Mouse (Mus musculus): ENCODE results near the gene Gm20388. TPM values are rescaled to one million over a fixed set of nuclear protein-coding genes. Genes with fewer than 3 reads are reported as not detected.
"Not testable (repeated sequence)": the region's sequence is repeated elsewhere in the genome, so short reads cannot be mapped to it uniquely, and the experiment has no call there.

Gm20388 gene
- polyA plus RNA-seq, 1 experiment from 2014 or later, result not detected

DNA sequence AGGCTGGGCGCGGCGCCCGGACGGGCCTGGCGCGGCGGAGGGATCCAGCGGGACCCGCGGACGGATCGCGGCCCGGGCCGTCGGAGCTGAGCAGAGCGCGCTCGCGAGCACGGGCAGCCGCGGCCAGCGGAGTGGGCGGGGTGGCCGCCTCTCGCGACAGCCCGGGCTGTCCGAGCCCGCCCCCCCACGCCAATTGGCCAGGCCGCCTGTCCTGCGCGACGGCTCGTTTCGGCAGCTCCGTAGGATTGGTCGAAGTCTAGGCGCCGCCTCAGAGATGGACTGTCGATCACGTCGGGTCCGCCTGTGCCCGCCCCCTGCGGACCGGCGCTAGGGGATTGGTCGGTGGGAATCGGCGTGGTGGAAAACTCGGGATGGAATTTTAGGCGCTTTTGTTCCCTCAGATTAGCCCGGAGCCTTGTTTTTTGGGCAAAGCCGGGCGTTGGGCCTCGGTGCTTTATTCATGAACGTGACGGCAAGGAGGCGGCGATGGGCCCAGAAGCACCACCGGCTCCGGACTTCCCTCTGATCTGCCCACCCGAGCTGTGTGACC, 1742.2 kb downstream of the Gm20388 start, which contains the start of gene Zcchc14:
Gene Zcchc14, minus strand, starts transcription at position 128 of the 550 bp plus-strand sequence.
- under 1% methylated on average over 67 of the region's 67 CpGs for WGBS (ENCODE audit: insufficient replicate concordance)
- Histone ChIP-seq H3K4me3 (replicated peaks) (peak within 1 kb of the TSS; percentile 60), H3K27ac (no peak within 1 kb of the TSS), H3K4me1 (replicated peaks) (peaks cover 29% of the 10 kb centered on the region), H3K27me3 (peaks cover 77% of the 10 kb centered on the region), H3K4me2 (peak within 1 kb of the TSS; percentile 67), H3K36me3 (no peaks in the 10 kb centered on the region), H3K9me3 (replicated peaks) (no peaks in the 10 kb centered on the region), H3K9ac (peak within 1 kb of the TSS; percentile 65)
- ATAC-seq (ENCODE audit: low read depth) (peak; percentile 86), DNase-seq (peak; percentile 74)

- Histone ChIP-seq H3K9ac (peak overlapping the region; percentile 47), H3K4me3 (replicated peaks) (peak overlapping the region; percentile 60), H3K27me3 (peaks cover 76% of the 10 kb centered on the region), H3K9me3 (replicated peaks) (no peaks in the 10 kb centered on the region), H3K27ac (no peak overlapping the region), H3K4me1 (replicated peaks) (peaks cover 25% of the 10 kb centered on the region), H3K4me2 (peak overlapping the region; percentile 58), H3K36me3 (no peaks in the 10 kb centered on the region)
- ATAC-seq (ENCODE audit: low read depth) (no peak; the same call in 1 of the 2 replicates), DNase-seq (no peak)
- 8% methylated on average over 31 of the region's 31 CpGs for WGBS (ENCODE audit: insufficient replicate concordance)
These were observed 1742.8 kb downstream of the Gm20388 start for GRCm38 (mm10) chr8:121653340-121654019.

- ATAC-seq (ENCODE audit: low read depth) (no peak), DNase-seq (no peak)
- no peak overlapping the region for H3K4me3 ChIP-seq (replicated peaks)
- no peak overlapping the region for H3K27ac ChIP-seq
- WGBS (ENCODE audit: insufficient replicate concordance), result 58% methylated on average over 4 of the region's 4 CpGs
- H3K27me3 ChIP-seq, result peaks cover 74% of the 10 kb centered on the region
- no peak overlapping the region for H3K4me2 ChIP-seq
- H3K9me3 ChIP-seq (replicated peaks), result no peaks in the 10 kb centered on the region
- peaks cover 25% of the 10 kb centered on the region for H3K4me1 ChIP-seq (replicated peaks)
- H3K9ac ChIP-seq, result no peak overlapping the region
- no peaks in the 10 kb centered on the region for H3K36me3 ChIP-seq
These were observed 1743.5 kb downstream of the Gm20388 start for GRCm38 (mm10) chr8:121654131-121654530.

DNA sequence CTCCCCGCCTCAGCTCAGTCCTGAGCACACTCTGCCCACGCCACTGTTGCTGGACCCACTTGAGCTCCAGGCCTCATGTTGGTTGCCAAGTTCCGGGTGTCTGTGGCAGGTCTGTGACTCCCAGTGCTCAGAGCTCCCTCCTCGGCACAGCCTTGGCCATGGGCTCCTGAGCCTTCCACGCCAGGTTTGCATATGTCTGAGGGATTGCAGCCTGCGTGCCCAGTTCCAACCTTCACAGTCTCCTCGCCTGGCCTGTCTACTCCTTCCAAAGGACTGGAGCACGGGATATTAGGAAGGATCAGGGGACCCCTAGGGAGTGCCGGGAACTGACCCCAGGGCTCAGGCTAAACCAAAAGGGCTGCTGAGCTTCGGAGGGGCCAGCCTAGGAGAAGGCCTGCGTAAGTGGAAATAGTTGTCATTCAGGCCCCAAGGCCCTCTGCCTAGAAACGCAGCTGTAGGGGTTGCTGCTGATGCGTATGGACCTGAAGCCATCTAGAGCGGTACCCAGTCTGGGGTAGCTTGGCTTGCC, 1744.4 kb downstream of the Gm20388 start:
- WGBS (ENCODE audit: insufficient replicate concordance), result 64% methylated on average over 14 of the region's 14 CpGs
- ATAC-seq (ENCODE audit: low read depth) (no peak), DNase-seq (no peak)
- no peak overlapping the region for H3K9ac ChIP-seq
- no peak overlapping the region for H3K27ac ChIP-seq
- H3K36me3 ChIP-seq, result no peaks in the 10 kb centered on the region
- H3K4me3 ChIP-seq (replicated peaks), result no peak overlapping the region
- peaks cover 19% of the 10 kb centered on the region for H3K4me1 ChIP-seq (replicated peaks)
- no peak overlapping the region for H3K4me2 ChIP-seq
- H3K9me3 ChIP-seq (replicated peaks), result no peaks in the 10 kb centered on the region
- H3K27me3 ChIP-seq, result peaks cover 66% of the 10 kb centered on the region

DNA sequence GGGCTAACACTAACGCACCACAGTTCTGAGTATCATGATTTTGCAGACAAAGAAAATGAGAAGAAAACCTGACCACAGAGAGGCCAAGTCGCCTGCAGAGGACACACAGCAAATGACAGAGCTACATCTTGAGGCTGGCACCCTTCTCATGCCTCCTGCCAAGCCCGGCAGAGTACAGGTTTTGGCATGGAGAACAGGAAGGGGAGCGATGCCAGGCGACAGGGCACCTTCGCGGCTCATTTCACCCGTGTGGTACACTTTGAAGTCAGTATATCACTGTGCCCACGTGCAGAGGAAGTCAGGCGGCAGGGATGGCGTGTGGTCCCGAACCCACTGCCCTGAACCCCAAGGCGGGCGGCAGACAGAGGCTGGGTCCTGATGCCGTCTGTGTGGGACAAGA, 1750.0 kb downstream of the Gm20388 start:
- Histone ChIP-seq H3K4me3 (replicated peaks) (no peak overlapping the region), H3K9me3 (replicated peaks) (no peaks in the 10 kb centered on the region), H3K9ac (no peak overlapping the region), H3K4me2 (no peak overlapping the region), H3K36me3 (no peaks in the 10 kb centered on the region), H3K4me1 (replicated peaks) (peaks cover 3% of the 10 kb centered on the region; the same call in 1 of the 2 replicates), H3K27ac (no peak overlapping the region), H3K27me3 (peaks cover 45% of the 10 kb centered on the region)
- ATAC-seq (ENCODE audit: low read depth) (no peak), DNase-seq (no peak)
- 62% methylated on average over 15 of the region's 15 CpGs for WGBS (ENCODE audit: insufficient replicate concordance)

GRCm38 (mm10) chr8:121661631-121662357, 1751.2 kb downstream of the Gm20388 start:
- no peak overlapping the region for H3K4me2 ChIP-seq
- H3K27me3 ChIP-seq, result peaks cover 40% of the 10 kb centered on the region
- WGBS (ENCODE audit: insufficient replicate concordance), result 59% methylated on average over 18 of the region's 18 CpGs
- ATAC-seq (ENCODE audit: low read depth), result no peak
- no peak overlapping the region for H3K27ac ChIP-seq
- peaks cover 3% of the 10 kb centered on the region; the same call in 1 of the 2 replicates for H3K4me1 ChIP-seq (replicated peaks)
- H3K4me3 ChIP-seq (replicated peaks), result no peak overlapping the region
- H3K9me3 ChIP-seq (replicated peaks), result no peaks in the 10 kb centered on the region
- H3K9ac ChIP-seq, result no peak overlapping the region
- no peak for DNase-seq
- H3K36me3 ChIP-seq, result no peaks in the 10 kb centered on the region

DNA sequence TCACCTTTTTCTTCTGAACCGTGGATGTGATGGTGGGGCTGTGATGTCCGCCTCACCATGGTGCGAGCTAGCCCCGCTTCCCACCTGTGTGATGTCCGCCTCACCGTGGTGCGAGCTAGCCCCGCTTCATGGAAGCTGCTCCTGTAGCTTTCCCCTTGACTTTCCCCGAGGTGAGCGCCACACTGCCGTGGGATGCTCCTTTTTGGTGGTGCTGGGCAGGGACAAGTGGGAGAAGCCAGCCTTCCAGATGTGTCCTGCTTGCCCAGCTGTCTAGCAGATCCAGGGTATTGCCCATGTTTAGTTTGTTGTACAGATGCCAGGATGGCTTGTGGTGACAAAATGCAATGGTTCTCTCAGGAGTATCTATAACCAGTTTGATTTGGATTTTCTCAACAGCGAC, 1752.5 kb downstream of the Gm20388 start:
- peaks cover 3% of the 10 kb centered on the region; the same call in 1 of the 2 replicates for H3K4me1 ChIP-seq (replicated peaks)
- DNase-seq (no peak), ATAC-seq (ENCODE audit: low read depth) (no peak)
- WGBS (ENCODE audit: insufficient replicate concordance), result 86% methylated on average over 12 of the region's 12 CpGs
- no peaks in the 10 kb centered on the region for H3K9me3 ChIP-seq (replicated peaks)
- H3K4me2 ChIP-seq, result no peak overlapping the region
- no peak overlapping the region for H3K4me3 ChIP-seq (replicated peaks)
- no peaks in the 10 kb centered on the region for H3K36me3 ChIP-seq
- H3K9ac ChIP-seq, result no peak overlapping the region
- no peak overlapping the region for H3K27ac ChIP-seq
- H3K27me3 ChIP-seq, result peaks cover 40% of the 10 kb centered on the region

DNA sequence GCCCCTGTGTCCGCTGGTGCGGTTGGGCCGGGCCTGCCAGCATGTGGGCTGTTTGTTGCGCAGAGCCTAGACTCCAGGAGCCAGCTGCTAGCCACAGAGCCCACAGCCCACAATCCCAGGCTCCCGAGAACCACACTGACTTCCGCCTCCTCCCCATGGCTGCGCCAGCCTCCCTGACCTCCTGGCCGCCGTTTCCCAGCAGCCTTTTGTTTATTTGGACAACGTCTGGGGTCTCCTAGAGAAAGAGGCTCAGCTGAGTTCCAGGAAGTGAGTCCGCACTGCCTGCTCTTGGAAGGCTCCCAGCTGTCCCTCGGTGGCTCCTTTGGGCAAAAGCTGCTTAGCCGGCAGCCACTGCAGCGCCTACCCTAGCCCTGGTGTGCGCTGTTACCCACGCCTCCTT, 1754.7 kb downstream of the Gm20388 start:
- peak overlapping the region; percentile 40 for H3K4me2 ChIP-seq
- H3K27me3 ChIP-seq, result peaks cover 56% of the 10 kb centered on the region
- WGBS (ENCODE audit: insufficient replicate concordance), result 4% methylated on average over 16 of the region's 16 CpGs
- no peaks in the 10 kb centered on the region for H3K9me3 ChIP-seq (replicated peaks)
- no peak for DNase-seq
- peaks cover 3% of the 10 kb centered on the region; the same call in 1 of the 2 replicates for H3K4me1 ChIP-seq (replicated peaks)
- H3K36me3 ChIP-seq, result no peaks in the 10 kb centered on the region
- ATAC-seq (ENCODE audit: low read depth), result no peak
- no peak overlapping the region for H3K4me3 ChIP-seq (replicated peaks)
- H3K9ac ChIP-seq, result no peak overlapping the region
- no peak overlapping the region for H3K27ac ChIP-seq

DNA sequence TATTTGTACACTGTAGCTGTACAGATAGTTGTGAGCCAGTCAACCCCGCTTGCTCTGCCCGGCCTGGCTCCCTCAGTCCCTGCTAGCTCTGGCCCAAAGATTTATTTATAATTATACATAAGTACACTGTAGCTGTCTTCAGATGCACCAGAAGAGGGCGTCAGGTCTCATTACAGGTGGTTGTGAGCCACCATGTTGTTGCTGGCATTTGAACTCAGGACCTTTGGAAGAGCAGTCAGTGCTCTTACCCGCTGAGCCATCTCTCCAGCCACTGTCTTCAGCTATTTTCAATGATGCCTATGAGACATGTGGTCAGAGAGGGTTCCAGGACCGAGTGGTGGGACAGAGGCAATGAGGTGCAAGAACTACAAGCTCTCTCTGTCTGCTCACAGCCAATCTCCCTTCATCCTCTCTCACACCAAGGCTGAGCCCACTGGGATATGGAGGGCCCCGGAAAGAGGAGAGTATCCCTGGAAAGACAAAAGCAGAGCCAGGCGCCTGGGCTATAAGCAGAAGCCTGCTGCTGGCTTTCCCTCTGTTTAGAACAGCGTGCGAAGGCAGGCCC, 1757.4 kb downstream of the Gm20388 start:
- not testable (repeated sequence) for H3K36me3 ChIP-seq; H3K4me2 ChIP-seq; H3K4me1 ChIP-seq (replicated peaks); H3K27ac ChIP-seq; DNase-seq; ATAC-seq (ENCODE audit: low read depth); H3K9me3 ChIP-seq (replicated peaks); H3K9ac ChIP-seq; H3K4me3 ChIP-seq (replicated peaks)
- peaks cover 44% of the 10 kb centered on the region for H3K27me3 ChIP-seq
- WGBS (ENCODE audit: insufficient replicate concordance), result 58% methylated on average over 9 of the region's 9 CpGs

GRCm38 (mm10) chr8:121668553-121668952, 1757.9 kb downstream of the Gm20388 start:
- Histone ChIP-seq H3K9ac (no peak overlapping the region), H3K27ac (no peak overlapping the region), H3K9me3 (replicated peaks) (no peaks in the 10 kb centered on the region), H3K4me3 (replicated peaks) (no peak overlapping the region), H3K4me1 (replicated peaks) (no peaks in the 10 kb centered on the region; the same call in 1 of the 2 replicates), H3K4me2 (no peak overlapping the region), H3K27me3 (peaks cover 39% of the 10 kb centered on the region), H3K36me3 (no peaks in the 10 kb centered on the region)
- DNase-seq, result no peak
- no peak for ATAC-seq (ENCODE audit: low read depth)
- 28% methylated on average over 6 of the region's 6 CpGs for WGBS (ENCODE audit: insufficient replicate concordance)

GRCm38 (mm10) chr8:121669208-121669607, 1758.6 kb downstream of the Gm20388 start:
- ATAC-seq (ENCODE audit: low read depth), result no peak
- H3K4me3 ChIP-seq (replicated peaks), result no peak overlapping the region
- peaks cover 33% of the 10 kb centered on the region for H3K27me3 ChIP-seq
- H3K4me2 ChIP-seq, result no peak overlapping the region
- WGBS (ENCODE audit: insufficient replicate concordance), result 7% methylated on average over 8 of the region's 8 CpGs
- no peak overlapping the region for H3K9ac ChIP-seq
- H3K27ac ChIP-seq, result no peak overlapping the region
- no peaks in the 10 kb centered on the region; the same call in 1 of the 2 replicates for H3K4me1 ChIP-seq (replicated peaks)
- H3K36me3 ChIP-seq, result no peaks in the 10 kb centered on the region
- no peaks in the 10 kb centered on the region for H3K9me3 ChIP-seq (replicated peaks)
- no peak for DNase-seq

Data from liver, embryonic 13.5 days (tissue).